Mouse (Mus musculus): ENCODE measurements around the gene Pcdh15. TPM values are rescaled to one million over a fixed set of nuclear protein-coding genes. Genes with fewer than 3 reads are reported as not detected.

The Pcdh15 gene
- polyA plus RNA-seq, 1 experiment from 2014 or later = 14.9 TPM

- no peak for ATAC-seq (ENCODE audit: low FRiP score)
Measured at GRCm38 (mm10) chr10:74098296-74098695, 999.2 kb downstream of the Pcdh15 start.

GRCm38 (mm10) chr10:74114107-74114506, 1015.0 kb downstream of the Pcdh15 start:
- DNase-seq (ENCODE audit: low spot score) (no peak), ATAC-seq (ENCODE audit: low FRiP score) (peak; percentile 55; the same call in 1 of the 2 replicates)
- no peaks in the 10 kb centered on the region for H3K27me3 ChIP-seq (ENCODE audit: control insufficient read depth, insufficient read depth, low read length)
- no peak overlapping the region for H3K9ac ChIP-seq
- H3K9me3 ChIP-seq (ENCODE audit: control insufficient read depth, low read length) = no peaks in the 10 kb centered on the region
- no peaks in the 10 kb centered on the region for H3K36me3 ChIP-seq (replicated peaks; ENCODE audit: control insufficient read depth, insufficient read depth)
- no peaks in the 10 kb centered on the region for H3K4me1 ChIP-seq (replicated peaks; ENCODE audit: control insufficient read depth, insufficient read depth, low read length)
- no peak overlapping the region for H3K4me3 ChIP-seq (replicated peaks; ENCODE audit: low read length)
- H3K4me2 ChIP-seq (replicated peaks) = no peak overlapping the region
- H3K27ac ChIP-seq = no peak overlapping the region
- 26% methylated on average over 1 of the region's 1 CpGs for WGBS

More at GRCm38 (mm10) chr10:74098296-74098695, 999.2 kb downstream of the Pcdh15 start:
- H3K27ac ChIP-seq = no peak overlapping the region
- WGBS = 95% methylated on average over 1 of the region's 1 CpGs
- H3K36me3 ChIP-seq (replicated peaks; ENCODE audit: control insufficient read depth, insufficient read depth) = no peaks in the 10 kb centered on the region
- H3K9ac ChIP-seq = no peak overlapping the region
- no peaks in the 10 kb centered on the region for H3K27me3 ChIP-seq (ENCODE audit: control insufficient read depth, insufficient read depth, low read length)
- H3K4me3 ChIP-seq (replicated peaks; ENCODE audit: low read length) = no peak overlapping the region
- no peaks in the 10 kb centered on the region for H3K4me1 ChIP-seq (replicated peaks; ENCODE audit: control insufficient read depth, insufficient read depth, low read length)
- no peaks in the 10 kb centered on the region for H3K9me3 ChIP-seq (ENCODE audit: control insufficient read depth, low read length)
- no peak overlapping the region for H3K4me2 ChIP-seq (replicated peaks)
- DNase-seq (ENCODE audit: low spot score) = no peak

GRCm38 (mm10) chr10:74116817-74117216, 1017.7 kb downstream of the Pcdh15 start:
- no peak for DNase-seq (ENCODE audit: low spot score)
- WGBS = 54% methylated on average over 1 of the region's 1 CpGs
- no peak overlapping the region for H3K4me2 ChIP-seq (replicated peaks)

GRCm38 (mm10) chr10:74123421-74123820, 1024.3 kb downstream of the Pcdh15 start:
- WGBS = 89% methylated on average over 4 of the region's 4 CpGs
- DNase-seq (ENCODE audit: low spot score) = no peak
- Histone ChIP-seq H3K27ac (no peak overlapping the region), H3K4me1 (replicated peaks; ENCODE audit: control insufficient read depth, insufficient read depth, low read length) (no peaks in the 10 kb centered on the region), H3K36me3 (replicated peaks; ENCODE audit: control insufficient read depth, insufficient read depth) (no peaks in the 10 kb centered on the region), H3K4me2 (replicated peaks) (no peak overlapping the region), H3K9ac (no peak overlapping the region), H3K27me3 (ENCODE audit: control insufficient read depth, insufficient read depth, low read length) (no peaks in the 10 kb centered on the region), H3K4me3 (replicated peaks; ENCODE audit: low read length) (no peak overlapping the region), H3K9me3 (ENCODE audit: control insufficient read depth, low read length) (no peaks in the 10 kb centered on the region)
- no peak for ATAC-seq (ENCODE audit: low FRiP score)

More at GRCm38 (mm10) chr10:74116817-74117216, 1017.7 kb downstream of the Pcdh15 start:
- ATAC-seq (ENCODE audit: low FRiP score) = no peak
- Histone ChIP-seq H3K27me3 (ENCODE audit: control insufficient read depth, insufficient read depth, low read length) (no peaks in the 10 kb centered on the region), H3K4me1 (replicated peaks; ENCODE audit: control insufficient read depth, insufficient read depth, low read length) (no peaks in the 10 kb centered on the region), H3K9me3 (ENCODE audit: control insufficient read depth, low read length) (no peaks in the 10 kb centered on the region), H3K4me3 (replicated peaks; ENCODE audit: low read length) (no peak overlapping the region), H3K27ac (no peak overlapping the region), H3K36me3 (replicated peaks; ENCODE audit: control insufficient read depth, insufficient read depth) (no peaks in the 10 kb centered on the region), H3K9ac (no peak overlapping the region)

- 91% methylated on average over 3 of the region's 3 CpGs for WGBS
- no peak for DNase-seq (ENCODE audit: low spot score)
Measured at GRCm38 (mm10) chr10:74129192-74129591, 1030.0 kb downstream of the Pcdh15 start.

GRCm38 (mm10) chr10:74129665-74130064, 1030.5 kb downstream of the Pcdh15 start:
- no peak overlapping the region for H3K27ac ChIP-seq
- no peaks in the 10 kb centered on the region for H3K4me1 ChIP-seq (replicated peaks; ENCODE audit: control insufficient read depth, insufficient read depth, low read length)
- H3K36me3 ChIP-seq (replicated peaks; ENCODE audit: control insufficient read depth, insufficient read depth) = no peaks in the 10 kb centered on the region
- no peaks in the 10 kb centered on the region for H3K27me3 ChIP-seq (ENCODE audit: control insufficient read depth, insufficient read depth, low read length)
- H3K4me3 ChIP-seq (replicated peaks; ENCODE audit: low read length) = no peak overlapping the region
- H3K4me2 ChIP-seq (replicated peaks) = no peak overlapping the region
- ATAC-seq (ENCODE audit: low FRiP score) = no peak
- H3K9me3 ChIP-seq (ENCODE audit: control insufficient read depth, low read length) = no peaks in the 10 kb centered on the region
- DNase-seq (ENCODE audit: low spot score) = no peak
- no peak overlapping the region for H3K9ac ChIP-seq

More at GRCm38 (mm10) chr10:74129192-74129591, 1030.0 kb downstream of the Pcdh15 start:
- H3K27me3 ChIP-seq (ENCODE audit: control insufficient read depth, insufficient read depth, low read length) = no peaks in the 10 kb centered on the region
- no peaks in the 10 kb centered on the region for H3K4me1 ChIP-seq (replicated peaks; ENCODE audit: control insufficient read depth, insufficient read depth, low read length)
- H3K4me2 ChIP-seq (replicated peaks) = no peak overlapping the region
- no peak overlapping the region for H3K27ac ChIP-seq
- H3K9me3 ChIP-seq (ENCODE audit: control insufficient read depth, low read length) = no peaks in the 10 kb centered on the region
- H3K4me3 ChIP-seq (replicated peaks; ENCODE audit: low read length) = no peak overlapping the region
- no peaks in the 10 kb centered on the region for H3K36me3 ChIP-seq (replicated peaks; ENCODE audit: control insufficient read depth, insufficient read depth)
- no peak for ATAC-seq (ENCODE audit: low FRiP score)
- no peak overlapping the region for H3K9ac ChIP-seq

- Histone ChIP-seq H3K9me3 (ENCODE audit: control insufficient read depth, low read length) (no peaks in the 10 kb centered on the region), H3K36me3 (replicated peaks; ENCODE audit: control insufficient read depth, insufficient read depth) (no peaks in the 10 kb centered on the region), H3K4me3 (replicated peaks; ENCODE audit: low read length) (no peak overlapping the region), H3K4me1 (replicated peaks; ENCODE audit: control insufficient read depth, insufficient read depth, low read length) (no peaks in the 10 kb centered on the region), H3K4me2 (replicated peaks) (no peak overlapping the region), H3K27ac (no peak overlapping the region), H3K27me3 (ENCODE audit: control insufficient read depth, insufficient read depth, low read length) (no peaks in the 10 kb centered on the region), H3K9ac (no peak overlapping the region)
- no peak for DNase-seq (ENCODE audit: low spot score)
- no peak for ATAC-seq (ENCODE audit: low FRiP score)
- 94% methylated on average over 3 of the region's 3 CpGs for WGBS
Measured at GRCm38 (mm10) chr10:74130805-74131204, 1031.7 kb downstream of the Pcdh15 start.

GRCm38 (mm10) chr10:74147966-74148365, 1048.8 kb downstream of the Pcdh15 start:
- H3K9me3 ChIP-seq (ENCODE audit: control insufficient read depth, low read length) = no peaks in the 10 kb centered on the region
- H3K36me3 ChIP-seq (replicated peaks; ENCODE audit: control insufficient read depth, insufficient read depth) = no peaks in the 10 kb centered on the region
- H3K27ac ChIP-seq = no peak overlapping the region
- no peak overlapping the region for H3K4me3 ChIP-seq (replicated peaks; ENCODE audit: low read length)
- no peak overlapping the region for H3K9ac ChIP-seq
- no peak for ATAC-seq (ENCODE audit: low FRiP score)
- H3K4me2 ChIP-seq (replicated peaks) = no peak overlapping the region
- H3K27me3 ChIP-seq (ENCODE audit: control insufficient read depth, insufficient read depth, low read length) = no peaks in the 10 kb centered on the region
- DNase-seq (ENCODE audit: low spot score) = no peak
- H3K4me1 ChIP-seq (replicated peaks; ENCODE audit: control insufficient read depth, insufficient read depth, low read length) = no peaks in the 10 kb centered on the region

GRCm38 (mm10) chr10:74181921-74182320, 1082.8 kb downstream of the Pcdh15 start:
- ATAC-seq (ENCODE audit: low FRiP score) (no peak), DNase-seq (ENCODE audit: low spot score) (no peak)
- no peak overlapping the region for H3K27ac ChIP-seq
- no peak overlapping the region for H3K4me3 ChIP-seq (replicated peaks; ENCODE audit: low read length)
- no peaks in the 10 kb centered on the region for H3K9me3 ChIP-seq (ENCODE audit: control insufficient read depth, low read length)
- H3K4me2 ChIP-seq (replicated peaks) = no peak overlapping the region
- H3K9ac ChIP-seq = no peak overlapping the region
- H3K4me1 ChIP-seq (replicated peaks; ENCODE audit: control insufficient read depth, insufficient read depth, low read length) = no peaks in the 10 kb centered on the region
- H3K36me3 ChIP-seq (replicated peaks; ENCODE audit: control insufficient read depth, insufficient read depth) = no peaks in the 10 kb centered on the region
- no peaks in the 10 kb centered on the region for H3K27me3 ChIP-seq (ENCODE audit: control insufficient read depth, insufficient read depth, low read length)
- WGBS = 76% methylated on average over 3 of the region's 3 CpGs

- ATAC-seq (ENCODE audit: low FRiP score) = no peak
- no peaks in the 10 kb centered on the region for H3K4me1 ChIP-seq (replicated peaks; ENCODE audit: control insufficient read depth, insufficient read depth, low read length)
- no peak overlapping the region for H3K4me3 ChIP-seq (replicated peaks; ENCODE audit: low read length)
- no peaks in the 10 kb centered on the region for H3K9me3 ChIP-seq (ENCODE audit: control insufficient read depth, low read length)
- no peak overlapping the region for H3K9ac ChIP-seq
- H3K27ac ChIP-seq = no peak overlapping the region
- H3K36me3 ChIP-seq (replicated peaks; ENCODE audit: control insufficient read depth, insufficient read depth) = no peaks in the 10 kb centered on the region
- no peak overlapping the region for H3K4me2 ChIP-seq (replicated peaks)
- H3K27me3 ChIP-seq (ENCODE audit: control insufficient read depth, insufficient read depth, low read length) = no peaks in the 10 kb centered on the region
- peak; percentile 85 for DNase-seq (ENCODE audit: low spot score)
Measured at GRCm38 (mm10) chr10:74203650-74204049, 1104.5 kb downstream of the Pcdh15 start.

All from hindbrain, embryonic 14.5 days (tissue).